Comparison of ENCODE assay signal across 10 mouse cellular contexts in the genomic region with DNA sequence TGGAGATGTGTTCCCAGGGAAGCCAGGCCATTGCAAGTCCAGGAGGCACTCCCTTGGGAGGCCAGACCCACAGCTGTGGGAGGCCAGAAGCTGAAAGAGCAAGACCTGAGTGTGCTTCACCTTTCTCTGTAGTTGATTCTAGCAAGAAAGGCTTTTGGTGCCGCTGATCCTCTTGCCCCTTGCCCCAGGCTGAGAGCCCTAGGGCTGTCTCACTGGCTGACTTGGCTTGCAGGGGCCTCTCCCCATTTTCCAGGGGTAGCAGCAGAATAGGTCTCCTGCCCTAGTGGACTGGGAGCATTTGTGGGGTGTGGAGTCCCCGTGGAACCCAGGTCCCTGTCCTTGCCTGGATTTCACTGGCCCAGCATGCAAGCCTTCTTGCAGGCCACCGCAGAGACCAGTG. TPM values are rescaled to one million over a fixed set of nuclear protein-coding genes. Genes with fewer than 3 reads are reported as not detected.
DNase-seq lines count a peak whose midpoint lies in the region; ATAC-seq and TF ChIP-seq lines count a peak whose summit lies in the region.
"Had no signal": no experiment of that assay in that cellular context is flagged by ENCODE, and none has a peak within 500 bp of the region (broad histone marks: within the 10 kb centered on the region; RNA-seq: fewer than 3 reads in every experiment).

No protein-coding gene starts in this region.

- H3K27me3 ChIP-seq in lung, embryonic 15.5 days: peaks cover 9% of the 10 kb centered on the region; the same call in 1 of the 2 replicates
- peaks cover 77% of the 10 kb centered on the region for H3K27me3 ChIP-seq in limb, embryonic 10.5 days (ENCODE audit: low read depth, poor library complexity, severe bottlenecking)

- ATAC-seq in lung, embryonic 15.5 days (ENCODE audit: borderline replicate concordance, extremely low read depth, low FRiP score, low TSS enrichment): no peak
- no peak for ATAC-seq in frontal cortex, adult (ENCODE audit: low TSS enrichment)

- no peaks in the 10 kb centered on the region for H3K9me3 ChIP-seq in lung, embryonic 15.5 days
- H3K9me3 ChIP-seq in limb, embryonic 10.5 days (replicated peaks): no peaks in the 10 kb centered on the region

- H3K36me3 ChIP-seq in lung, embryonic 15.5 days: no peaks in the 10 kb centered on the region
- H3K36me3 ChIP-seq in limb, embryonic 10.5 days: no peaks in the 10 kb centered on the region

- H3K4me3 ChIP-seq in lung, embryonic 15.5 days: peak overlapping the region; percentile 39
- H3K4me3 ChIP-seq in lung, adult 2 months (replicated peaks; ENCODE audit: extremely low read depth, low read depth, low read length): no peak overlapping the region
- peak overlapping the region; percentile 56 for H3K4me3 ChIP-seq in limb, embryonic 10.5 days
- H3K4me3 ChIP-seq in olfactory bulb, adult 2 months (ENCODE audit: insufficient read depth, low read depth, low read length): peak overlapping the region; percentile 43

- H3K9ac ChIP-seq in lung, embryonic 15.5 days: peak overlapping the region; percentile 44; the same call in 1 of the 2 replicates

- peak overlapping the region; percentile 75 for H3K4me2 ChIP-seq in lung, embryonic 15.5 days

- TF ChIP-seq POLR2A in lung, adult 2 months (IDR thresholded peaks at IDR 0.05; ENCODE audit: borderline replicate concordance, extremely low read depth, low read depth, low read length): no peak
- TF ChIP-seq POLR2A in olfactory bulb, adult 2 months (IDR thresholded peaks at IDR 0.05; ENCODE audit: insufficient read depth, low read depth, low read length): no peak

- H3K4me1 ChIP-seq in lung, embryonic 15.5 days: peaks cover 27% of the 10 kb centered on the region
- peaks cover 5% of the 10 kb centered on the region; the same call in 1 of the 2 replicates for H3K4me1 ChIP-seq in lung, adult 2 months (ENCODE audit: control insufficient read depth, insufficient read depth, low read length)
- H3K4me1 ChIP-seq in limb, embryonic 10.5 days: peaks cover 46% of the 10 kb centered on the region
- H3K4me1 ChIP-seq in olfactory bulb, adult 2 months (ENCODE audit: control insufficient read depth, insufficient read depth, low read length): peaks cover 37% of the 10 kb centered on the region

- 36% methylated on average over 3 of the region's 3 CpGs for WGBS in lung, embryonic 15.5 days
- WGBS in lung, adult 2 months: 55% methylated on average over 3 of the region's 3 CpGs
- 21% methylated on average over 3 of the region's 3 CpGs for WGBS in limb, embryonic 10.5 days
- WGBS in olfactory bulb, adult 2 months: 33% methylated on average over 3 of the region's 3 CpGs

- peak; percentile 14 for DNase-seq in cerebellum, adult 11-12 months
- DNase-seq in cerebellum, postnatal 14 days: no peak
- DNase-seq in lung, adult 2 months: no peak
- no peak for DNase-seq in limb, embryonic 10.5 days (ENCODE audit: low spot score)
- no peak for DNase-seq in testis, postnatal 14 days (ENCODE audit: low spot score)
- DNase-seq: thymus, postnatal 25 days had no signal

- no peak overlapping the region for H3K27ac ChIP-seq in lung, embryonic 15.5 days
- H3K27ac ChIP-seq in limb, embryonic 10.5 days: peak overlapping the region; percentile 83
- H3K27ac ChIP-seq in olfactory bulb, adult 2 months (ENCODE audit: insufficient read depth, low read depth, low read length): no peak overlapping the region
- H3K27ac ChIP-seq: gastrocnemius, adult 2 months had no signal

- no peak for TF ChIP-seq CTCF in lung, adult 2 months (IDR thresholded peaks at IDR 0.05; ENCODE audit: insufficient read depth, low read length)
- no peak for TF ChIP-seq CTCF in olfactory bulb, adult 2 months (IDR thresholded peaks at IDR 0.05; ENCODE audit: insufficient read depth, low read depth, low read length)

RNA-seq across cellular contexts. Expression of a gene that starts 2.7 kb away (rescaled TPM):
- 273 and 720 TPM in 2 replicates for polyA plus RNA-seq in lung, embryonic 15.5 days (2015; fragmentation: Nextera tagmentation; extraction: Ambion mirVana)
- polyA plus RNA-seq in lung, adult 2 months (2012; rRNA removed): 185 and 203 TPM in 2 replicates
- 6.8 and 8.0 TPM in 2 replicates for polyA plus RNA-seq in limb, embryonic 10.5 days (2016; fragmentation: Nextera tagmentation; extraction: Ambion mirVana)
- not detected in 2 replicates for polyA plus RNA-seq in olfactory bulb, adult 2 months (2012; ENCODE audit: insufficient read depth, insufficient read length, low replicate concordance, missing spikeins)

RNA-seq across cellular contexts. Expression of a gene that starts 23.2 kb away (rescaled TPM):
- polyA plus RNA-seq in lung, embryonic 15.5 days (2015; fragmentation: Nextera tagmentation; extraction: Ambion mirVana): 149 and 160 TPM in 2 replicates
- 80.3 and 102 TPM in 2 replicates for polyA plus RNA-seq in lung, adult 2 months (2012; rRNA removed)
- polyA plus RNA-seq in limb, embryonic 10.5 days (2016; fragmentation: Nextera tagmentation; extraction: Ambion mirVana): 165 and 175 TPM in 2 replicates
- not detected in 2 replicates for polyA plus RNA-seq in olfactory bulb, adult 2 months (2012; ENCODE audit: insufficient read depth, insufficient read length, low replicate concordance, missing spikeins)

RNA-seq across cellular contexts. Expression of a gene that starts 39.6 kb away (rescaled TPM):
- polyA plus RNA-seq in lung, embryonic 15.5 days (2015; fragmentation: Nextera tagmentation; extraction: Ambion mirVana): 31.3 and 37.6 TPM in 2 replicates
- polyA plus RNA-seq in lung, adult 2 months (2012; rRNA removed): 79.4 and 84.8 TPM in 2 replicates
- polyA plus RNA-seq in limb, embryonic 10.5 days (2016; fragmentation: Nextera tagmentation; extraction: Ambion mirVana): 8.2 TPM in 2 replicates
- polyA plus RNA-seq in olfactory bulb, adult 2 months (2012; ENCODE audit: insufficient read depth, insufficient read length, low replicate concordance, missing spikeins): not detected in 2 replicates

RNA-seq across cellular contexts. Expression of a gene that starts 48.6 kb away (rescaled TPM):
- polyA plus RNA-seq in lung, embryonic 15.5 days (2015; fragmentation: Nextera tagmentation; extraction: Ambion mirVana): 1.7 and 1.9 TPM in 2 replicates
- 0.98 and 1.3 TPM in 2 replicates for polyA plus RNA-seq in lung, adult 2 months (2012; rRNA removed)
- polyA plus RNA-seq in limb, embryonic 10.5 days (2016; fragmentation: Nextera tagmentation; extraction: Ambion mirVana): 0.55 and 1.3 TPM in 2 replicates
- polyA plus RNA-seq in olfactory bulb, adult 2 months (2012; ENCODE audit: insufficient read depth, insufficient read length, low replicate concordance, missing spikeins): not detected in 2 replicates

RNA-seq across cellular contexts. Expression of a gene that starts 54.2 kb away (rescaled TPM):
- 58.6 and 61.4 TPM in 2 replicates for polyA plus RNA-seq in lung, embryonic 15.5 days (2015; fragmentation: Nextera tagmentation; extraction: Ambion mirVana)
- 42.8 and 70.1 TPM in 2 replicates for polyA plus RNA-seq in lung, adult 2 months (2012; rRNA removed)
- 55.5 and 65.5 TPM in 2 replicates for polyA plus RNA-seq in limb, embryonic 10.5 days (2016; fragmentation: Nextera tagmentation; extraction: Ambion mirVana)
- not detected in 2 replicates for polyA plus RNA-seq in olfactory bulb, adult 2 months (2012; ENCODE audit: insufficient read depth, insufficient read length, low replicate concordance, missing spikeins)

Comparison
In these comparisons a context has a peak if more than half of its experiments do, and no peak if none do; other contexts are left out.
1. RNA of a gene that starts 2.7 kb away (polyA plus RNA-seq): 273 to 720 TPM in lung, embryonic 15.5 days and 185 to 203 TPM in lung, adult 2 months; 6.8 to 8.0 TPM in limb, embryonic 10.5 days and not detected in olfactory bulb, adult 2 months; every median in the first group is over 10 times any median in the second.